Mouse (Mus musculus) midbrain, embryonic 13.5 days (tissue): Measurements from ENCODE around the gene Lgr4. TPM values are rescaled to one million over a fixed set of nuclear protein-coding genes. Genes with fewer than 3 reads are reported as not detected.
A peak's percentile ranks its signal among the peaks of the same experiment; 100 is the strongest.

ENCODE experiments used
- ATAC-seq: fragments of 200-750 bp; cut with Nextera tagmentation; 2 replicates; pipeline ENCODE4 v1.8.0; 2017; ENCODE audit warnings: mild to moderate bottlenecking, moderate TSS enrichment, moderate library complexity
- H3K27ac ChIP-seq: fragments of 300-500 bp; sonication (generic); 2 replicates; pipeline ENCODE4 v1.5.1; 2015; ENCODE audit warnings: inconsistent platforms, mild to moderate bottlenecking, moderate library complexity
- H3K27me3 ChIP-seq: fragments of 300-500 bp; sonication (generic); 2 replicates; pipeline ENCODE4 v1.6.1; 2015; ENCODE audit warnings: mild to moderate bottlenecking, inconsistent platforms
- H3K36me3 ChIP-seq: fragments of 300-500 bp; sonication (generic); 2 replicates; pipeline ENCODE4 v1.6.1; 2015; ENCODE audit warnings: mild to moderate bottlenecking, inconsistent platforms
- H3K4me1 ChIP-seq: fragments of 300-500 bp; sonication (generic); replicated peaks from 2 replicates; pipeline ENCODE4 v1.6.1; 2015; ENCODE audit warnings: inconsistent platforms
- H3K4me2 ChIP-seq: fragments of 300-500 bp; sonication (generic); replicated peaks from 2 replicates; pipeline ENCODE4 v1.6.1; 2015; ENCODE audit warnings: moderate library complexity, mild to moderate bottlenecking, inconsistent platforms
- H3K4me3 ChIP-seq: fragments of 300-500 bp; sonication (generic); replicated peaks from 2 replicates; pipeline ENCODE4 v1.5.1; 2015; ENCODE audit warnings: mild to moderate bottlenecking, inconsistent platforms
- H3K9ac ChIP-seq: fragments of 300-500 bp; sonication (generic); replicated peaks from 2 replicates; pipeline ENCODE4 v1.6.1; 2015; ENCODE audit warnings: mild to moderate bottlenecking, inconsistent platforms
- H3K9me3 ChIP-seq: fragments of 300-500 bp; sonication (generic); 2 replicates; pipeline ENCODE4 v1.6.1; 2016; ENCODE audit warnings: mild to moderate bottlenecking, inconsistent platforms
- WGBS: fragments of 180-500 bp; shearing (Covaris S2); methylation state at CpG from one replicate; pipeline ENCODE4 v1.1.7; 2015; 5-methylcytosine and 5-hydroxymethylcytosine counted together
- polyA plus RNA-seq: library from polyadenylated mRNA; unstranded; fragments of >200 nt; fragmentation: Nextera tagmentation; extraction: Ambion mirVana; gene quantifications from 2 replicates; pipeline ENCODE4 v1.2.1, GENCODE M21; 2015

Gene Lgr4
- polyA plus RNA-seq, 1 experiment from 2014 or later, result 7.9 TPM

DNA sequence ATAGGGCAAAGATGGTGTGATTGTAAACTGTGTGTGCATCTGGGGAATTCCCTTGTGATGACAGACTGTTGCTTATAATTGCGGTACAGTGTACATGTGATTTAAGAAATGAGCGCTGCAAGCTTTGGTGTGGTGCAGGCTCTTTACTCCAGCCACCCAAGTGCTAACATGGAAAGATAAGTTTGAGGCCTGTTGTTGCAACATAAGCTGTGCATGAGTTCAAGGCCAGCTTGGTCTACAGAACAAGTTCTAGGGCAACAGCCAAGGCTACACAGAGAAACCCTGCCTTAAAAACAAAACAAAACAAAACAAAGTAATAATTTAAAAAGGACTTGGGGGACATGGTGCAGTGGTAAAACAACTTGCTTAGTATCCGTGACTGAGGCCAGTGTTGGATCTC lies 17.7 kb downstream of the Lgr4 start:
- Histone ChIP-seq H3K27ac (no peak overlapping the region), H3K4me2 (no peak overlapping the region), H3K27me3 (peaks cover 14% of the 10 kb centered on the region; the same call in 1 of the 2 replicates), H3K4me3 (no peak overlapping the region), H3K9ac (no peak overlapping the region), H3K9me3 (no peaks in the 10 kb centered on the region), H3K36me3 (no peaks in the 10 kb centered on the region), H3K4me1 (peaks cover 19% of the 10 kb centered on the region)
- 99% methylated on average over 3 of the region's 3 CpGs for WGBS
- ATAC-seq, result no peak

DNA sequence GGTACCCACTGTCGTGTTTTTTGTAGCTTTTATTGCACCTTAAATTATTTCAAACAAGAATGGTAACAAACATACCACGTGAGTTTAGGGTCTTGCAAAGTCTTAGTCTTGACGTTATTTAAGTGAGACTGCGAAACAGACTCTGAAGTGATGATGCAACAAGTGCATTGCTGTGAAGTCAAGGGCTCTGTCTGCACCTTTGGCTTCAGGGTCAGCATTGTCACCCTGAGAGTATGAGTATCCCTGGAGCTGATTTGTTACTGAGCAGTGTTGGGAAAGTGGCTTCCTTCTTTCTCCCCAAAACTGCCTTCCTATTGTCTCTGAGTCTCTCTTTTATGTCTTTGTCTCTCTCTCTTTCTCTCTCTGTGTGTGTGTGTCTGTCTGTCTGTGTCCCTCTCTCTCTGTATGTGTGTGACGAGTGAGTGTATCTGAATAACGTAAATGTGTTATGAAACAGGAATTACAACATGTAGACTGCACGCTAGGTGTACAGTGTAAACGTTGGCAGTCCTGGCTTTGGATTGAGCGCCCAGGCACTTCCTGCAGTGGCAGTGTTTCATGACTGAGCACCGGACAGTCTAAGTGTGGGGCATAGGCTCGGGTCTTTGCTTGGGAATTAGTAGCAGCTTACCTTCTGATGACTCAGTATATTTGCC lies 18.4 kb downstream of the Lgr4 start:
- Histone ChIP-seq H3K4me3 (no peak overlapping the region), H3K27ac (no peak overlapping the region), H3K27me3 (peaks cover 14% of the 10 kb centered on the region; the same call in 1 of the 2 replicates), H3K4me1 (peaks cover 19% of the 10 kb centered on the region), H3K9me3 (no peaks in the 10 kb centered on the region), H3K9ac (no peak overlapping the region), H3K36me3 (no peaks in the 10 kb centered on the region), H3K4me2 (no peak overlapping the region)
- 49% methylated on average over 11 of the region's 11 CpGs for WGBS
- ATAC-seq, result 0 out of 2 replicates have a peak, but pooled peaks have one; percentile 62

DNA sequence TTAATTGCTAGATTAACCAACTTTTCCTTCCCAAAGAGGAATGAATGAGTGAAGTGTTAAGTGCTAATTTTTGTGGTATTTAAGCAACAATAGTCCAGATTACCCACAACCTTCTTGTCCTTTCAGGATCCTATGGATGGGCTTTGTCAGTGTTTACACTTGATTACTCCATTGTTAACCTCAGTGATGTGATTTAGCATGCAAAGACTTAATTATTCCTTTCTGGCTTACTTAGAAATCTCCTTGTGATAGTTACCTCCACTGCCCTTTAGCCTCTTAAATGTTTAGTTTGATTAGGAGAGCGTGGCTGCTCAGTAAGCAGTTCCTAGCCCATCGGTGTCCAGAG lies 18.9 kb downstream of the Lgr4 start:
- Histone ChIP-seq H3K27me3 (peaks cover 14% of the 10 kb centered on the region; the same call in 1 of the 2 replicates), H3K4me3 (no peak overlapping the region), H3K9me3 (no peaks in the 10 kb centered on the region), H3K27ac (no peak overlapping the region), H3K4me1 (peaks cover 19% of the 10 kb centered on the region), H3K9ac (no peak overlapping the region), H3K36me3 (no peaks in the 10 kb centered on the region), H3K4me2 (no peak overlapping the region)
- no peak for ATAC-seq
- WGBS, result 23% methylated on average over 2 of the region's 2 CpGs

DNA sequence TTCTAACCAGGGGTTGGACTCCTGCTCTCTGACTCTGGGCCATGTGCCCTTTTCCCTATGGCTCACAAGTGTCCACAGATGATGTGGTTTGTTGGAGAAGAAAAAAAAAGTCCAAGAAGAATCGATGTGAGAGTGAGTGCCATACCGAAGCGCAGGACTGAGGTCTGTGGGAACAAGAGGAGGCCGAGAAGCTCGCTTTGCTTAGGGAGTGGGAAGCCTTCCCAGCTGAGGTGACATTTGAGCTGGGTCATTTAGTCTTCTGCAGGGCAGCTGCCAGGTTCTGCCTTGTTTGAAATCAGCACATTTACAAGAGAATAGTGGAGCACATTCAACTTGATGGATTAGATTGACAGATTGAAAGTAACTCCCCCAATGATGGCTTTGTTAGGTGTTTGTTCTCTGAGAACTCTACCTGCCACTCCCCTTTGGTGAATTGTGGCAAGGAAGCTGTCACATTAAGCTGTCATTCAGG lies 24.6 kb downstream of the Lgr4 start:
- no peaks in the 10 kb centered on the region for H3K36me3 ChIP-seq
- WGBS, result 14% methylated on average over 5 of the region's 5 CpGs
- ATAC-seq, result peak; percentile 77
- no peak overlapping the region for H3K4me3 ChIP-seq
- H3K27me3 ChIP-seq, result 0 out of 2 replicates have a peak, but pooled peaks cover 5% of the 10 kb centered on the region
- no peak overlapping the region; the same call in 1 of the 2 replicates for H3K4me2 ChIP-seq
- no peaks in the 10 kb centered on the region for H3K9me3 ChIP-seq
- peak overlapping the region; percentile 1; the same call in 1 of the 2 replicates for H3K27ac ChIP-seq
- no peak overlapping the region for H3K9ac ChIP-seq
- peaks cover 37% of the 10 kb centered on the region for H3K4me1 ChIP-seq

DNA sequence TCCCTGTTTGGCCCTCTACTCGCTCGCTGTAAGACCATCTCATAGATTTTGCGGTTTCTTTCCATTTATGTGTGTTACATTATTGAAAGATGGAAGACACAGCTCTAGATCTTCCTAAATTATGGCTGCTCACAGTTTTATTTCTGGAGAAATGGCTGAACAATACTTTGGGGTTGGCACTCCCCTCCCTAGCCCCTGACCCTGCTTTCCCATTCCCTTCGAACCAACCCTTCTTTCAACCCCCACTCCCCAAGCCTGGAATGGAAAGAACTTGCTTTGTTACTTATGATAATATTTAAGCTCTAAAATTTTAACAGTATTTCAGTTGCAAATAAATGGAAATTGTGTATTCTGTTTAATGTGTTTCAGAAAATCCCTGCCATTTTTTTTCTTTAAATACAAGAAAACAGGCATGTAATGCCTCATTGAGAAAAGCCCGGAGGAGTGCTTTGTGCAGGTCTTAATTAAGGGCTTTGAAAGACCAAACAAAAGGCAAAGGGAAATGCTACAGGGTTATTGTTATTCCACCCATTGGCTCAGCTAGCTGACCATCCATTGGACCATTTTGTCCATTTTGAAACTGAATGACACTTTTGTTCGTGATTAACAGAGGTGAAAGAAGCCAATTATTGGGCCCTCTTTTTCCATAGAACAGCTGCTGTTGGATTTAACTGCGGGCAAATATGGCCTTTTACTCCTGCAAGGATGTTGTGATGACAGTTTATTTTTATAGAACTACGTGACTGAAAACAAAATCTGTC lies 25.5 kb downstream of the Lgr4 start:
- Histone ChIP-seq H3K9ac (no peak overlapping the region), H3K4me3 (no peak overlapping the region), H3K27me3 (0 out of 2 replicates have a peak, but pooled peaks cover 7% of the 10 kb centered on the region), H3K27ac (peak overlapping the region; percentile 44), H3K9me3 (no peaks in the 10 kb centered on the region), H3K4me1 (peaks cover 37% of the 10 kb centered on the region), H3K36me3 (no peaks in the 10 kb centered on the region), H3K4me2 (0 out of 2 replicates have a peak overlapping the region, but pooled peaks have one; percentile 14)
- peak; percentile 87 for ATAC-seq
- 14% methylated on average over 8 of the region's 8 CpGs for WGBS

DNA sequence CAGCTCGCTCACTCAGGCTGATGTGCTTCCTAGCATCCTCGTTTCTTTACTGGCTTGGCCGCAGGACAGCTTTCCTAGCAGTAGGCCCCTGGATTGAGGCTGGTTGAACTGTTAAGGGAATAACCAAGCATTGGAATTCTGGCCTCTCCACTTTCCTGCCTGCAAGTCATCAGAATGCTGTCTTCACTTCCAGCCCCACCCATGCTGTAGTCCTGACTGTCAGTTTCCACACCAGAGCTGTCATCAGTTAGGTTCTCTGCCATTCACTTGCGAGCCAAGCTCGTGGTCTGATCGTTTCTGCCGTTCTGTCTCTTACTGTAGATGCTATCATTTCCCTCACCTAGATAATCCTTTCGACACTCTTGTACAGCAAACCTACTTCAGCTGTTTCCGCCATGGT lies 27.5 kb downstream of the Lgr4 start:
- Histone ChIP-seq H3K4me3 (no peak overlapping the region), H3K4me2 (no peak overlapping the region), H3K27ac (no peak overlapping the region), H3K27me3 (0 out of 2 replicates have a peak, but pooled peaks cover 7% of the 10 kb centered on the region), H3K36me3 (no peaks in the 10 kb centered on the region), H3K9ac (no peak overlapping the region), H3K9me3 (no peaks in the 10 kb centered on the region), H3K4me1 (peaks cover 37% of the 10 kb centered on the region)
- WGBS, result 71% methylated on average over 9 of the region's 9 CpGs
- no peak for ATAC-seq

DNA sequence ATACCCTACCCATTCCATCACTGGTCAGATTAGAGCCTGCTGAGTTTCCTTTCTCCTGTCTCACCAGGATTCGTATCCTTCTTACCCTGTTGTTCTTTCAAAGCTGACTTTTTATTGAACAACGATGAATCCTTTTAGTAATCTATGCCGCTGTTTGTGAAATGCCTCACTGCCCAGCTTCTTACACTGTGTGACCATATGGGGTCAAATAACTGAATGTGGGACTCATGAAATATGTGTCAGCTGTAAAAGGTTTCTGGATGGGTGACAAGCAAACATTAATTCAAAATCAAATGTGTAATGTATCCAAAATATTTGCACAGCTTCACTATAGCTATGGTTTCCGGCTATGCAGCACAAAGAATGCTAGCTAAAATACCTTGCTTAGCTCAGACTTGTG lies 28.1 kb downstream of the Lgr4 start:
- Histone ChIP-seq H3K9ac (no peak overlapping the region), H3K27me3 (0 out of 2 replicates have a peak, but pooled peaks cover 7% of the 10 kb centered on the region), H3K4me2 (no peak overlapping the region), H3K9me3 (no peaks in the 10 kb centered on the region), H3K4me3 (no peak overlapping the region), H3K27ac (no peak overlapping the region), H3K4me1 (peaks cover 37% of the 10 kb centered on the region), H3K36me3 (no peaks in the 10 kb centered on the region)
- ATAC-seq, result no peak
- WGBS, result 45% methylated on average over 4 of the region's 4 CpGs

DNA sequence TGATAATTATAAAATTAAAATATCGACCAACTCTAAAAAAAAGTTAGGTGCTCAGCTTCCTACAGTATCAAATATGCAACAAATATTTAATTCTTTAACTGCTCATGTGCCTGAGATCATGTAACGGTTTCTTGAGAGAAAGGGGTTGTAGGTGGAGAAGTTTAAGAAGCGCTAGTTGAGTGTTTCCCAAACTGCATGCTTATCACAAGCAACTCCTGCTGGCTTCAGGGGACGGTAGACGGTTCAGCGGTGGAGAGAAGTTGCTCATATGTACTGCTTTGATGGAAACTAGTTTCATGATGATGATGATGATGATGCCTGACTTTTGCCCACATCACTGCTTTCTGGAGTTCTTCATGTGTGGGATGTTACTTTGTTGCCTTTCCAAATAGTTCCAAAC lies 29.0 kb downstream of the Lgr4 start:
- Histone ChIP-seq H3K36me3 (no peaks in the 10 kb centered on the region), H3K27ac (no peak overlapping the region), H3K27me3 (0 out of 2 replicates have a peak, but pooled peaks cover 7% of the 10 kb centered on the region), H3K9me3 (no peaks in the 10 kb centered on the region), H3K4me2 (no peak overlapping the region), H3K9ac (no peak overlapping the region), H3K4me3 (no peak overlapping the region), H3K4me1 (peaks cover 37% of the 10 kb centered on the region)
- ATAC-seq, result no peak
- WGBS, result 95% methylated on average over 6 of the region's 6 CpGs

DNA sequence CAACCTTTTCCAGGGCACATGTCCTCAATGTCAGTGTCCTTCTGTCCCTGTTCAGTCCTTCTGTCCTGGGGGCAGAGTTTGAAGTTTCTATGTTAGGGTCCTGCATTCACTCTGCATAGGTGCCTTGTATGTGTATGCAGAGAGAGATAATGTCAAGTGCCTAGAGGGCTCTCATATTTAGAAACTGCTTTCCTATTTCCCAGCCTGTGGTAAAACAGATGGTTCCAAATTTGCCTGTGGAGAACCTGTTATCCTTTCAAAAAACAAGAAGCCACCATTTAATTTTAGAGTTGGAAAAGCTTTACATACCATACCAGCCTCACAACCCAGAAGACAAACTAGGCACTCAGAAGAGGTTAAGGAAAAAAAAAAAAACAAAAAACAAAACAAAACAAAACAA lies 32.1 kb downstream of the Lgr4 start:
- H3K27ac ChIP-seq, result no peak overlapping the region
- no peaks in the 10 kb centered on the region for H3K9me3 ChIP-seq
- H3K36me3 ChIP-seq, result no peaks in the 10 kb centered on the region
- no peak overlapping the region for H3K4me3 ChIP-seq
- no peak for ATAC-seq
- no peak overlapping the region for H3K9ac ChIP-seq
- peaks cover 25% of the 10 kb centered on the region for H3K4me1 ChIP-seq
- H3K27me3 ChIP-seq, result peaks cover 10% of the 10 kb centered on the region; the same call in 1 of the 2 replicates
- H3K4me2 ChIP-seq, result no peak overlapping the region

DNA sequence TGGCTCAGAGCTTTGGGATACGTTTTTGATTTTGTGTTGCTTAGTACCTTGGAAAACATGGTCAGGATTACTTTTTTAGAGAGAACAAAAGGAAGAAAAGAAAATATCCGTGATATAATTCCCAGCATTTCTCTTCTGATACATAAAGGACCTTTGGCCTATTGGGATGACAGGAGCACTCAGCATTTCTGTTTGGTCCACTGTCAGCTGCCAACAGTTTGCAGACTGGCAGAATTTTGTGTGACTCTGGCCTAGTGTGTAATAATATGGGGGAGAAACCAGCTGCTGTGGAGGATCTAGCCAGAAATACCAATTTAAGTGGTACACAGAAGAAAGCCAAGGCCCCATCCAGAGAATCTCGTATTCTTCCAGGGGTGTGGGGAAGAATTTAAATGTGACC lies 32.9 kb downstream of the Lgr4 start:
- Histone ChIP-seq H3K9ac (no peak overlapping the region), H3K9me3 (no peaks in the 10 kb centered on the region), H3K27me3 (peaks cover 5% of the 10 kb centered on the region; the same call in 1 of the 2 replicates), H3K27ac (no peak overlapping the region), H3K36me3 (no peaks in the 10 kb centered on the region), H3K4me3 (no peak overlapping the region), H3K4me2 (no peak overlapping the region), H3K4me1 (peaks cover 24% of the 10 kb centered on the region)
- ATAC-seq, result no peak
- WGBS, result 54% methylated on average over 3 of the region's 3 CpGs

DNA sequence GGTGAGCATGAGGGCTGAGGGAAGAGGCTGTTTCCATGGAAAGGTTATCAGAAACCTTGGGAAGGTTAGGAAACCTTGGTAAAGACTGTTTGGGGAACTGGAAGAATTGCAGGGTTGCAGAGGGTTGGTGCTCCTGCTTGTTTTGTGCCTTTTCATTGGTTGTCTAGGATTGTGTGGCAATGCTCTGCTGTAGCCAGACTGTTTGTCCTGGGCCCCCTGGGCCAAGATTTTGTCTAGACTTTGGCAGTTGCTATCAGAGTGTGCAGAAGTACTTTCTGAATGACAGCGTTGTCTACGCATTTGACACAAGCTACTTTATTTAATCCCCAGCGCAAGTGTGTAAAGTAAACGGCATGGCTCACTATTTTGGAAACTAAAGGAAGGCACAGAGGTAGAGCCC lies 33.6 kb downstream of the Lgr4 start:
- Histone ChIP-seq H3K27me3 (peaks cover 5% of the 10 kb centered on the region; the same call in 1 of the 2 replicates), H3K4me2 (no peak overlapping the region), H3K27ac (no peak overlapping the region), H3K9me3 (no peaks in the 10 kb centered on the region), H3K9ac (no peak overlapping the region), H3K4me1 (peaks cover 26% of the 10 kb centered on the region), H3K36me3 (no peaks in the 10 kb centered on the region), H3K4me3 (no peak overlapping the region)
- 72% methylated on average over 4 of the region's 4 CpGs for WGBS
- no peak for ATAC-seq

DNA sequence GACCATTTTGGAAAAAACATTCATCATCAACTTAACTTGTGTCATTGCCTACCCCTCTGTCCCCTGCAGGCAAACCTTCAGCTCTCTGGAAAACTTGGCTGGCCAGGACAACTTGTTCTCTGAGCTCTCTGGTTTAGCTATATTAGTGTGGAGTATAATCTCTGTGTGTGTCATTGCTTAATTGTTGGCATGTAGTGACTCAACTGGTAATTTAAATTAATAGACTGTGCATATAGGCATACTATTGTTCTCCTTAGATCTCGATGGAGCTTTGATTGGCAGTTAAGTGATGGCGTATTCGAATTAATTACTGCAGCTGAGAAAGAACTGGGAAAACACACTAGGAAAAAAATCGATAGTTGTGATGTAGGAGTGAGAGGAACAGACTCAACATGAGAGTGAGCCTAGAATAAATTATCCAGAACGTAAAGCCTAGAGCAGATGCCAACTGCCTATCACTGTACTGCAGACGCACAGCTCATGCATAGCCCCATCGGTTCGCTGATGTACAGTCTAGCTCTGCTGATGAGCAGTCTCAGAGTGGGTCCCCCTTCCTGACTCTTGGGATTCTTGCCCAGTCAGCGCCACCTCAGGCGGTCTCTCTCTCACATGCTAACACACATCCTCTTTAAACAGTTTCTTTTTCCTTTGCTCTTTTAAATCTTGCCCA lies 35.7 kb downstream of the Lgr4 start:
- Histone ChIP-seq H3K9me3 (no peaks in the 10 kb centered on the region), H3K4me3 (no peak overlapping the region), H3K9ac (no peak overlapping the region), H3K36me3 (no peaks in the 10 kb centered on the region), H3K27me3 (peaks cover 3% of the 10 kb centered on the region; the same call in 1 of the 2 replicates), H3K4me1 (peaks cover 26% of the 10 kb centered on the region), H3K4me2 (no peak overlapping the region), H3K27ac (peak overlapping the region; percentile 35; the same call in 1 of the 2 replicates)
- peak; percentile 88 for ATAC-seq
- 61% methylated on average over 10 of the region's 10 CpGs for WGBS
